Mouse (Mus musculus): ENCODE results near the gene Macrod2.
"Not testable (repeated sequence)": the region's sequence is repeated elsewhere in the genome, so short reads cannot be mapped to it uniquely, and the experiment has no call there.

Macrod2 gene

DNA sequence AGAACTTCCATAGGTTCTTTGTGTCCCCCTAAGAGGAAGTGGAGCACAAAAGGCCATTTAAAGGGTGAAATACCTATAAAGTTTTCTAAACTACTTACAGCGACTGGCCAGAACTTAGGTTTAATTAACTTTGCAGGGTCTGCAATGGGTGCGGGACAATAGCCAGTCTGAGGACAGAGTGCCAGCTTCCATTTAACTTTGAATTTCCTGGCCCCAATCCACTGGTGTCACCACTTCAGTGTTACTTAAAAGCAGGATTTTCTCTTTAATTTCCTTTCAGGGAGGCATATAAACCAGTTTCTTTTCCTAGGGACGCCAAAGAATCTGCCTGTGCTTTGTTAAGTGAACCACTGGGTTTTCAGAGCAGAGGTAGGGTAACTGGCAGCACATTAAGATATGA is 303.5 kb downstream of the Macrod2 start:
- no peak for DNase-seq (ENCODE audit: low read depth, low spot score)

GRCm38 (mm10) chr2:140703377-140703776 is 308.3 kb downstream of the Macrod2 start:
- no peak for DNase-seq (ENCODE audit: low read depth, low spot score)

- DNase-seq (ENCODE audit: low read depth, low spot score) = no peak
Observed at GRCm38 (mm10) chr2:140704146-140704545, 309.0 kb downstream of the Macrod2 start.

GRCm38 (mm10) chr2:140705278-140705677 is 310.2 kb downstream of the Macrod2 start:
- DNase-seq (ENCODE audit: low read depth, low spot score) = no peak

DNA sequence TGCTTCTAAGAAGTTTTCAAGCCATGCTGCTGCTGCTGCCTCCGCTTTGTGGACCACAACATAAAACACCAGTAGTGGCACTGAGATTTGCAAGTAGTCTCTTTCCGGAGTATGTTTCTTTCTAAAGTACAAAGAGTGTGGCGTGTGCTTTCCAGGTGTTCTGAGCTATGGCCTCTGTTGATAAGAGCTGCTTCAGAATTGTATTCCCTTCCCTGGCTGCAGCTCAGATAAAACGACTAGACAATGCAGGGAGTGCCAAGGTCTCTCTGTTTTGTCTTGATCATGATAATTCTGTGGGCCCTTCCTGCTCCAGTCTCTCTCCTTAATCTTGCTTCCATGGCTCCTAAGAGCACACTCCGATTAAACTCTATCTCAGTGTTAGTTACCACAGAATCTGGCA is 312.4 kb downstream of the Macrod2 start:
- no peak for DNase-seq (ENCODE audit: low read depth, low spot score)

DNA sequence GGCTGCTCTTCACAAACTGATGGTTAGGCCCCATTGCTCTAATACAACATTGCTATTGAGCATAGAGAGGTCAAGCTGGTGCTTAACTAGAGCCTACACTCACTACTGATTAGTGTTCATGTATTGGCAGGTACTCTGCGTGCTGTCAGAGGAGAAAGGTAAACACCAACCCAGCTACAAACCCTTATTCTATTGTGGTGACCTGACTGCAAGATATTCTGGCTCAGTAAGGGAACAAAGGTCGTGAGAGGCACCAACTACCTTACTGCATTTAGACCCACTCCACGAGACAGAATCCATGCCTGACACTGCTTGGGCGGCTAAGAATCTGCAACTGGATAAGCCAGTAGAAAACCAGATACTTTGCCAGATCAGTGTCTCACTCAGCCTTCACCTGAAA is 320.7 kb downstream of the Macrod2 start:
- no peak for DNase-seq (ENCODE audit: low read depth, low spot score)

GRCm38 (mm10) chr2:140717407-140717806 is 322.3 kb downstream of the Macrod2 start:
- no peak for DNase-seq (ENCODE audit: low read depth, low spot score)

DNA sequence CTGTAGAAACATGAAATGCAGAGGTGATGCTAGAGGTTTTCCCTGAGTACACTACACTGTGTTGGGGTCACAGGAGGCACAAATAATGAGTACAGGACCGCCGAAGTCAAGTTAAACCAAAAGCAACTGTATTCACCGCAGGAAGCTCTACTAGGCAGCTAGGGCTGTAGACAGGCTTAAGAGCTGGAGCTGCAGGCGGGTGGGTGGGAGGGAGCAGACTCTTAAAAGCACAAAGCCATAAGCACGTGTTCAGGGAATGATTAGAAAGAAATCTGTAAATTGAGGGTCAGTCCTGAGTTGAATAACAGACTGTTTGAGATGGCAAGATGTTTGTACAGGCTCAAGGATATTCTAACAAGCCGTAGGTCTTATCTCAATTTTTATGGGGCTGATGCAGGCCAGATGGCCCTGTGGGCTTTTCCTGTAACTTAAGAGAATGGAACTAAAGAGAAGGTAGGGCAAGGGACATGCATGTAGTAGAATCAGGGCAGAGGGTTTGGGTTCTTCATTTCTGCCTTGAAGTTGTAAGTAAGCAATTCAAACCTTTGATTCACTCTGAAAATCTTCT is 337.6 kb downstream of the Macrod2 start:
- DNase-seq (ENCODE audit: low read depth, low spot score) = no peak

DNA sequence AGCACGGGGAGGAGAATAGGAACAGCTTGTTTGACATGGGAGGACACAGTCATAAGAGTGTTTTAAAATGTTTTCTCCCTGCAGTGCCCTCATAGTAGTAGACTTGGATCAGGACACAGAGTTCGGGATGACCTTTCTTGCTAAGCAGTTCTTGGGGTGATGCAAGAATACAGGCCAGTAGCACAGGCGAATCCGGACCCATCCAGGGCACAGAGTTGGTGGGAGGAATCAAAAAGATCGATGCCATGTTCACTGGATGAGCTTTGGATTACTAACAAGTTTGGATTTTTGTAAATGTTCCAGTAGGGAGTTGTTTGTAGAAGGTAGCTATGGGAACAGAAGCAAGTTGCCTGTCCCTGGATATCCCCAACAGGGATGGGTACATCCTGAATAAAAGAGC is 345.4 kb downstream of the Macrod2 start:
- DNase-seq (ENCODE audit: low read depth, low spot score) = no peak

DNA sequence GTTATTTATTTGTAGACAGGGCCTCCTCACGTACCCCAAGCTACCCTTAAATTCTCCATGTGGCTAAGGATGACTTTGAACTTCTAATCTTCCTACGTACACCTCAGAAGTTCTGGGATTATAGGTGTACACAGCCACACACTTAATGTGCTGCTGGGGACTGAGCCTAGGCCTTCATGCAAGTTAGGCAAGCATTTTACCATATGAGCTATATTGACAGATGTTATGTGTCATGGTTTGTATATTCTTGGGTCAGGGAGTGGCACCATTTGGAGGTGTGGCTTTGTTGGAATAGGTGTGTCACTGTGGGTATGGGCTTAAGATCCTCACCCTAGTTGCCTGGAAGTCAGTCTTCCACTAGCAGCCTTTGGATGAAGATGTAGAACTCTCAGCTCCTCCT is 347.8 kb downstream of the Macrod2 start:
- DNase-seq (ENCODE audit: low read depth, low spot score) = not testable (repeated sequence)

DNA sequence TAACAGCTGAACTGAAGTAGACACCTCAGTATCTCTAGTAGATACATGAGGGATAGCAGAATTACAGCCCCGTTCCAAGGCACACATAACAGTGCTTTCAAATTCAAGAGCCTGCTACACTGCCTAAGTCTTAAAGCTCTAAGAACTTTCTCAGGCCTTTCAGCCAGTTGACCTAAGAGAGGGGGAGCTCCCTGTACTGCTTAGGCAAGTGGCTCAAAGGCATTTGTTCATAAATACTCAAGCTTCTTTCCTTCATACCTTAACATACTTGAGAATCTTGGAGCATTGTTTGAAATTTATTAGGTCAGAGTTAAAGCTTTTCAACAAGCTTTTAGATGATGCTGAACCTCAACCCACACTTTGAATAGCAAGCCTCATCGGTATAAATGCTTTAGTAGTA is 363.8 kb downstream of the Macrod2 start:
- DNase-seq (ENCODE audit: low read depth, low spot score) = no peak

GRCm38 (mm10) chr2:140759732-140760131 is 364.6 kb downstream of the Macrod2 start:
- no peak for DNase-seq (ENCODE audit: low read depth, low spot score)

DNA sequence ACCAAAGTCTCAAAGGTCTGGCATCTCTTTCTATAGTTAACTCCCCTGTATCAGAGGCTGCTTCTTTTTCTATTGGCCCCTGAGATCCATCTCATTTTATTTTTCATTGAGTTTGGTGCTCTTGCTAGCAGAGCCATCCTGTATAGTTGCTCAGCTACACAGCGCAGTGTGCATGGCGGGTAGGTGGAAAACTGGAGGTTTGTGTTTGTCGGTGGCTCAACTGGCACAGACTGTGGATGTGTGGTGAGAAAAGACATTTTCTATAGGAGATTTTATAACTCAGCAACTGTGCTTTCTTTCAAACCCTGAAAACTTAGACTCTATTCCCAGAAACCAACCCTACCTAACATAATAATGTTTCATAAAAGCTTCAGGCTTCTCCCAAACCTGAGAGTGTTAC is 365.0 kb downstream of the Macrod2 start:
- no peak for DNase-seq (ENCODE audit: low read depth, low spot score)

GRCm38 (mm10) chr2:140763076-140763891 is 368.2 kb downstream of the Macrod2 start:
- DNase-seq (ENCODE audit: low read depth, low spot score) = no peak

DNA sequence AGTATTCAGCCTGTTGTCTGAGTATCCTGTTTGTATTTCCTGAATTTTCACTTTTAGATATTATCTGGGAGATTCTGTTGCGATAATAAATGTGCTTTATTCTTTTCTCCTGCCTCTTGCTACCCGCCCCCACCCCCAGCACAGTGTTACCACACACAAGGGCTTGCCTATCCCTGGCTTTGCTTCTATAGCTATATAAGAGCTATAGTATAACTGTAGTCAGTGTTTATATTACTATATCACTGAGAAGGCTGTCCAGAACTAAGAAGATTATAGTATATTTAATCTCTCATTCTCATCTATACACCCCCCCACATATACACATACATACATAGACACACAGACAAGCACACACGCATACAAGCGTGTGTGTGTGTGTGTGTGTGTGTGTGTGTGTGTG is 374.4 kb downstream of the Macrod2 start:
- no peak for DNase-seq (ENCODE audit: low read depth, low spot score)

DNA sequence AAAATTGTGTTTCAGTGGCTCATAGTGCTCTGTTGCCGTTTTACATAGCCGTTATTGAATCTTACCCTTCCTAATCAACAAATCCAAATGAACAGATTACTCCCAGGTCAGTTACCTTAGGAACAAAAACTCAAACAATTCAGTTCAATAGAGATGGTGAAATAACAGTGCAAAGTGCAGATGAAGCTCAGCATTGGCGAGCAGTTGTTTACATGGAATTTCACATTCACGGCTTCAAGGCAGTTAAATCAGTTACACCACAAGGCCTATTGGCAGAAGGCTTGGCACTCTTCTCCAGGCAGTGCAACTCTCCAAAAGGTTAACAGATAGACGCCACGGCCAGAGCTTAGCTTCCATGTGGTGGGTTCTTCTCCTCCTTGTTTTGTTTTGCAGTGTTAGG is 377.7 kb downstream of the Macrod2 start:
- DNase-seq (ENCODE audit: low read depth, low spot score) = no peak

GRCm38 (mm10) chr2:140773456-140773855 is 378.3 kb downstream of the Macrod2 start:
- no peak for DNase-seq (ENCODE audit: low read depth, low spot score)

DNA sequence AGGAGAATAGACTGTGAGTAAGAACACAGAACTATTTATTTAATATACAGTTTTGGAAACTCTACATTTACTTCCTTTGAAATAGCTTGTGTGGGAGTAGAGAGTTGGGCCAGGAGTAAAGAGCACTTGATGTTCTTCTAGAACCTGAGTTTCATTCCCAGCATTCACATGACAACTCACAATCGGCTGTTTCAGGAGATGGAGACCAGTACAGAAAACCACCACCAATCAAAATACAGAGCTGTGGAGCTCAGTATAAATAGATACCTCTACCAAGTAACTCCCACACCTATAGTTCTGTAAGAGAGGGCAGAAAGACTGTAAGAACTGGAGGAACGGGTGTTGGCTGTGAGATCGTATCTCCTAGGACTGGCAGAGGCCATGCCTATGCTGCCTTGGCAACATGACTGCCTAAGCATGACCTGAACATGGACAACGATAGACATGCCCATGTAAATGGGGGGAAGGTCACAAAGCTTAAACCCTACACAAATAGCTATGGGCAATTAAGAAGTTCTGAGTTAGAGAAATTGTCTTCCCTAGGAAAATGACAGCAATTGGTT is 379.8 kb downstream of the Macrod2 start:
- no peak for DNase-seq (ENCODE audit: low read depth, low spot score)

GRCm38 (mm10) chr2:140775448-140776101 is 380.5 kb downstream of the Macrod2 start:
- no peak for DNase-seq (ENCODE audit: low read depth, low spot score)

- no peak for DNase-seq (ENCODE audit: low read depth, low spot score)
Observed at GRCm38 (mm10) chr2:140778212-140778611, 383.1 kb downstream of the Macrod2 start.

DNA sequence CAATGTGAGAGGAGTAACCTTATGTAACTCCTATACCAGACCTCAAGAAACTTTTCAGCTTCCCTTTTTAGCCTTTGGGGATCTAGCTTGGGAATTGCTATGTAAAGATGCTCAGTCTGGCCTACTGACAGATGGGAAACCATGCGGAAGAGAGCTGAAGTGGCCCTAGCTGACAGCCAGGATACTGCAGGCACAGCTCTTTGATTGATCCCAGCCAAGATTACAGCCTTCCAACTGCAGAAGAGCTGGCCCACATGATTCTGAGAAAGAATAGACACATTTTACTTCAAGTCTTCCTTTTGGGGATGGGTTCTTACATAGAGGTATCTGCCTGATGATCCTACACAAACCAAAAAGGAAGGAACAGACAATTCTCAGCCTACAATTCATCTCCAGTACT is 387.9 kb downstream of the Macrod2 start:
- no peak for DNase-seq (ENCODE audit: low read depth, low spot score)

GRCm38 (mm10) chr2:140784626-140785025 is 389.5 kb downstream of the Macrod2 start:
- DNase-seq (ENCODE audit: low read depth, low spot score) = no peak

DNA sequence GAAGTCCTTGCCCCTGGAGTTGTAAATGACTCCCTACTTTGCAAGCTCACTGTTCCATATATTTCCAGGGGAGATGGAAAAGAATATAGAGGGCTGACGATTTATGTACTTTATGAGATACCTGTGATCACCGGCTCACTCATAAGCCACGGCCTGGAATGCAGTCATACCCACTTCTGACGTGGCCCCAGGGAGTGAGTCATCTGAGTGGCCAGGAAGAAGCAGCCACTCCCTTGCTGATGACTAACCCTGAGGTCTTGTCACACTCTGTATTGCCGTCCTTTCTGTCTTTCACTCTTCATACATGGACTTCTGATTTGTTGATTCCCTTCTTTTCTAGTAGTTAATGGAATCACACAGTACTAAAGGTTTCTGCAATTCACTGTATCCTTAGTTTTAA is 395.3 kb downstream of the Macrod2 start:
- DNase-seq (ENCODE audit: low read depth, low spot score) = no peak

Data from embryo, embryonic 11.5 days (tissue).